ENCODE assay signal across 8 mouse cellular contexts in the genomic region with DNA sequence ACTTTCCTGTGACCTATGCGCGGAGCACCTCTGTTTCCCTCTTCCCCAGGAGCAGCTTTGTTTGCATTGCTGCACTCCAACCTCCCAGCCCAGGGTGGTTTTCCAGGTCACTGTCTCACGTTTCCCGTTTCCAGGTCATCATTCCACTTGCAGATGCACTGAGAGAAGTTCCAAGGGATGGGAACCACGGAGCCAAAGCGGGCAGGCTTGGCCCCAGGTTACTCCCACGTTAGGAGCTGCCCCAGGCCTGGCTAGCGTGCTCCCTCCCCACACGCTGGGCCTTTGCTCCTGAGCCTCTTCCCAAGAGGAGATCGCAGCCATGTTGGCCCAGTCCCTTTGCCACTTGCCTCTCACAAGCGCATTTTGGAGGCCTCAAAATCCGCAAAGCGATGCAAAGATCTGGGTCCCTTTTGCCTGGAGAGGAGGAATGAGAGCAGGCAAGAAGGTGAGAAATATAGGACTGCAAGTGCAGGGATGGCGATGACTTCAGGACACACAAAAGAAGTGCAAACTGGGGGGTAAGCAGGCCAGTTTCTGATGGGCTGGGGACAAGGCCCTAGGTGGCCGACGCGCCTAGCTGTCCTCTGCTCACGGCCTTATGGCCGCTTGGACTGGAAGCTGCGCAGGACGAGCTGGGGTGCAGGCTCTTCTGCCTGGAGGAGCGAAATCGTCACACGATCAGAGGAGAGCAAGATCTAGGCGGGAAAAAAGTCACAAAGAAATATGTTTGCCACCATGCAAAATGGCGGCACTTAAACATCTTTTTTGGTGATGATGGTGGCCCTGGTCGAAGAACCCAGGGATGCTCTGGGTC. TPM values are rescaled to one million over a fixed set of nuclear protein-coding genes. Genes with fewer than 3 reads are reported as not detected.
A peak's percentile ranks its signal among the peaks of the same experiment; 100 is the strongest.
DNase-seq lines count a peak whose midpoint lies in the region; ATAC-seq and TF ChIP-seq lines count a peak whose summit lies in the region.

No protein-coding gene starts in this region.

- H3K4me2 ChIP-seq in lung, embryonic 16.5 days (ENCODE audit: low read depth, low read length) = peak overlapping the region; percentile 33
- no peak overlapping the region for H3K4me2 ChIP-seq in lung, postnatal 0 days (replicated peaks; ENCODE audit: low read depth, low read length)
- peak overlapping the region; percentile 56 for H3K4me2 ChIP-seq in forebrain, embryonic 16.5 days (ENCODE audit: low read length)
- H3K4me2 ChIP-seq in stomach, embryonic 16.5 days (ENCODE audit: low read depth, low read length) = peak overlapping the region; percentile 72; the same call in 1 of the 2 replicates

- WGBS in lung, embryonic 16.5 days = 53% methylated on average over 27 of the region's 27 CpGs
- 76% methylated on average over 27 of the region's 27 CpGs for WGBS in lung, postnatal 0 days
- WGBS in forebrain, embryonic 16.5 days = 8% methylated on average over 27 of the region's 27 CpGs
- WGBS in stomach, embryonic 16.5 days = 67% methylated on average over 27 of the region's 27 CpGs

- H3K9ac ChIP-seq in lung, embryonic 16.5 days (ENCODE audit: low read length) = peak overlapping the region; percentile 61
- H3K9ac ChIP-seq in lung, postnatal 0 days (replicated peaks; ENCODE audit: low read depth) = no peak overlapping the region
- peak overlapping the region; percentile 76 for H3K9ac ChIP-seq in forebrain, embryonic 16.5 days (replicated peaks; ENCODE audit: low read depth, low read length)
- H3K9ac ChIP-seq in stomach, embryonic 16.5 days (ENCODE audit: low read length) = peak overlapping the region; percentile 52

- no peak for TF ChIP-seq EP300 in lung, postnatal 0 days (IDR thresholded peaks at IDR 0.05)

- no peak for DNase-seq in lung, postnatal 0 days (ENCODE audit: low spot score)
- peak; percentile 32 for DNase-seq in liver
- no peak for DNase-seq in urinary bladder, postnatal 36 days (ENCODE audit: low spot score in 2 of 2)
- DNase-seq in adrenal gland, postnatal 25 days = no peak

- peak overlapping the region; percentile 13 for H3K27ac ChIP-seq in lung, embryonic 16.5 days (ENCODE audit: low read length)
- H3K27ac ChIP-seq in lung, postnatal 0 days (ENCODE audit: low read length) = no peak overlapping the region
- H3K27ac ChIP-seq in forebrain, embryonic 16.5 days (ENCODE audit: low read length) = peak overlapping the region; percentile 89
- no peak overlapping the region for H3K27ac ChIP-seq in stomach, embryonic 16.5 days (ENCODE audit: low read length)

- no peaks in the 10 kb centered on the region for H3K27me3 ChIP-seq in lung, embryonic 16.5 days (ENCODE audit: control insufficient read depth, insufficient read depth, low read depth, low read length)
- no peaks in the 10 kb centered on the region for H3K27me3 ChIP-seq in lung, postnatal 0 days (replicated peaks; ENCODE audit: insufficient read depth, low read length)
- no peaks in the 10 kb centered on the region for H3K27me3 ChIP-seq in forebrain, embryonic 16.5 days (replicated peaks; ENCODE audit: control insufficient read depth, insufficient read depth, low read length)
- no peaks in the 10 kb centered on the region for H3K27me3 ChIP-seq in stomach, embryonic 16.5 days (ENCODE audit: control insufficient read depth, insufficient read depth, low read length)

- no peak overlapping the region for H3K4me3 ChIP-seq in lung, embryonic 16.5 days (ENCODE audit: low read length)
- H3K4me3 ChIP-seq in lung, postnatal 0 days (ENCODE audit: low read depth, low read length) = no peak overlapping the region
- H3K4me3 ChIP-seq in forebrain, embryonic 16.5 days (replicated peaks; ENCODE audit: low read length) = peak overlapping the region; percentile 36
- H3K4me3 ChIP-seq in stomach, embryonic 16.5 days (replicated peaks; ENCODE audit: low read length) = no peak overlapping the region

- TF ChIP-seq CTCF in lung, postnatal 0 days (IDR thresholded peaks at IDR 0.05) = no peak

- ATAC-seq in lung, embryonic 16.5 days (ENCODE audit: low read depth) = 0 out of 2 replicates have a peak, but pooled peaks have one; percentile 5
- no peak for ATAC-seq in lung, postnatal 0 days
- ATAC-seq in forebrain, embryonic 16.5 days = peak; percentile 19
- no peak for ATAC-seq in stomach, embryonic 16.5 days (ENCODE audit: insufficient read depth, low FRiP score)
- ATAC-seq in activated CD4-positive, CD25-positive, alpha-beta regulatory T cell, adult 4 months = no peak

- no peaks in the 10 kb centered on the region for H3K9me3 ChIP-seq in lung, embryonic 16.5 days (ENCODE audit: control insufficient read depth, low read length)
- H3K9me3 ChIP-seq in lung, postnatal 0 days (ENCODE audit: low read length) = no peaks in the 10 kb centered on the region
- no peaks in the 10 kb centered on the region for H3K9me3 ChIP-seq in forebrain, embryonic 16.5 days (ENCODE audit: control insufficient read depth, low read length)
- H3K9me3 ChIP-seq in stomach, embryonic 16.5 days (replicated peaks; ENCODE audit: control insufficient read depth, low read length) = no peaks in the 10 kb centered on the region

- peaks cover 48% of the 10 kb centered on the region for H3K4me1 ChIP-seq in lung, embryonic 16.5 days (replicated peaks; ENCODE audit: control insufficient read depth, insufficient read depth, low read length)
- peaks cover 20% of the 10 kb centered on the region; the same call in 1 of the 2 replicates for H3K4me1 ChIP-seq in lung, postnatal 0 days (ENCODE audit: insufficient read depth, low read depth, low read length)
- peaks cover 46% of the 10 kb centered on the region for H3K4me1 ChIP-seq in forebrain, embryonic 16.5 days (replicated peaks; ENCODE audit: control insufficient read depth, insufficient read depth, low read length)
- peaks cover 28% of the 10 kb centered on the region for H3K4me1 ChIP-seq in stomach, embryonic 16.5 days (ENCODE audit: control insufficient read depth, insufficient read depth, low read length)

- no peaks in the 10 kb centered on the region for H3K36me3 ChIP-seq in lung, embryonic 16.5 days (ENCODE audit: control insufficient read depth, insufficient read depth, low read length)
- H3K36me3 ChIP-seq in lung, postnatal 0 days (ENCODE audit: insufficient read depth, low read length) = no peaks in the 10 kb centered on the region
- H3K36me3 ChIP-seq in forebrain, embryonic 16.5 days (ENCODE audit: control insufficient read depth, insufficient read depth) = no peaks in the 10 kb centered on the region
- H3K36me3 ChIP-seq in stomach, embryonic 16.5 days (ENCODE audit: control insufficient read depth, insufficient read depth, low read length) = no peaks in the 10 kb centered on the region

RNA-seq across cellular contexts. Expression of a gene that starts 3.0 kb away (rescaled TPM):
- 12.1 and 13.1 TPM in 2 replicates for polyA plus RNA-seq in lung, embryonic 16.5 days (2015; fragmentation: Nextera tagmentation; extraction: Ambion mirVana)
- polyA plus RNA-seq in lung, postnatal 0 days (2015; fragmentation: Nextera tagmentation; extraction: Ambion mirVana) = 11.0 and 11.3 TPM in 2 replicates
- 9.6 and 14.1 TPM in 2 replicates for polyA plus RNA-seq in forebrain, embryonic 16.5 days (2015; fragmentation: Nextera tagmentation; extraction: Ambion mirVana)
- polyA plus RNA-seq in stomach, embryonic 16.5 days (2015; fragmentation: Nextera tagmentation; extraction: Ambion mirVana) = 10.5 and 11.1 TPM in 2 replicates
- 1 to 10 TPM; 2.3 to 2.9 TPM for polyA plus RNA-seq in activated CD4-positive, CD25-positive, alpha-beta regulatory T cell, adult 4 months (2017; shearing (Covaris generic))
- total RNA-seq in adrenal gland, postnatal 25 days (2021) = 2.1 and 3.7 TPM in 2 replicates

RNA-seq across cellular contexts. Expression of a gene that starts 8.3 kb away (rescaled TPM):
- 5.1 and 5.5 TPM in 2 replicates for polyA plus RNA-seq in lung, embryonic 16.5 days (2015; fragmentation: Nextera tagmentation; extraction: Ambion mirVana)
- 2.5 and 3.0 TPM in 2 replicates for polyA plus RNA-seq in lung, postnatal 0 days (2015; fragmentation: Nextera tagmentation; extraction: Ambion mirVana)
- 9.8 and 13.4 TPM in 2 replicates for polyA plus RNA-seq in forebrain, embryonic 16.5 days (2015; fragmentation: Nextera tagmentation; extraction: Ambion mirVana)
- polyA plus RNA-seq in stomach, embryonic 16.5 days (2015; fragmentation: Nextera tagmentation; extraction: Ambion mirVana) = 3.6 TPM in 2 replicates
- polyA plus RNA-seq in activated CD4-positive, CD25-positive, alpha-beta regulatory T cell, adult 4 months (2017; shearing (Covaris generic)) = under 1 TPM; 0.25 to 0.48 TPM
- total RNA-seq in adrenal gland, postnatal 25 days (2021) = 4.2 and 5.4 TPM in 2 replicates

RNA-seq across cellular contexts. Expression of a gene that starts 14.5 kb away (rescaled TPM):
- 56.1 and 57.9 TPM in 2 replicates for polyA plus RNA-seq in lung, embryonic 16.5 days (2015; fragmentation: Nextera tagmentation; extraction: Ambion mirVana)
- polyA plus RNA-seq in lung, postnatal 0 days (2015; fragmentation: Nextera tagmentation; extraction: Ambion mirVana) = 35.1 and 38.9 TPM in 2 replicates
- polyA plus RNA-seq in forebrain, embryonic 16.5 days (2015; fragmentation: Nextera tagmentation; extraction: Ambion mirVana) = 53.8 and 56.0 TPM in 2 replicates
- polyA plus RNA-seq in stomach, embryonic 16.5 days (2015; fragmentation: Nextera tagmentation; extraction: Ambion mirVana) = 39.1 and 50.0 TPM in 2 replicates
- polyA plus RNA-seq in activated CD4-positive, CD25-positive, alpha-beta regulatory T cell, adult 4 months (2017; shearing (Covaris generic)) = 10 to 100 TPM; 34.0 to 36.9 TPM
- 59.0 and 68.1 TPM in 2 replicates for total RNA-seq in adrenal gland, postnatal 25 days (2021)

RNA-seq across cellular contexts. Expression of a gene that starts 43.8 kb away (rescaled TPM):
- not detected in 2 replicates for polyA plus RNA-seq in lung, embryonic 16.5 days (2015; fragmentation: Nextera tagmentation; extraction: Ambion mirVana)
- not detected in 2 replicates for polyA plus RNA-seq in lung, postnatal 0 days (2015; fragmentation: Nextera tagmentation; extraction: Ambion mirVana)
- not detected in 2 replicates for polyA plus RNA-seq in forebrain, embryonic 16.5 days (2015; fragmentation: Nextera tagmentation; extraction: Ambion mirVana)
- polyA plus RNA-seq in stomach, embryonic 16.5 days (2015; fragmentation: Nextera tagmentation; extraction: Ambion mirVana) = not detected in 2 replicates
- not detected for polyA plus RNA-seq in activated CD4-positive, CD25-positive, alpha-beta regulatory T cell, adult 4 months (2017; shearing (Covaris generic))
- not detected in 2 replicates for total RNA-seq in adrenal gland, postnatal 25 days (2021)

Comparison
In these comparisons a context has a peak if more than half of its experiments do, and no peak if none do; other contexts are left out.
1. ATAC-seq: peak in lung, embryonic 16.5 days (single experiment) and forebrain, embryonic 16.5 days (single experiment); none in lung, postnatal 0 days (single experiment), stomach, embryonic 16.5 days (single experiment) and activated CD4-positive, CD25-positive, alpha-beta regulatory T cell, adult 4 months (single experiment).
2. H3K27ac ChIP-seq: peak in lung, embryonic 16.5 days (single experiment) and forebrain, embryonic 16.5 days (single experiment); none in lung, postnatal 0 days (single experiment) and stomach, embryonic 16.5 days (single experiment).